Mouse (Mus musculus) urinary bladder, postnatal 36 days (tissue): ENCODE data around the gene Ldhc.
A peak's percentile ranks its signal among the peaks of the same experiment; 100 is the strongest.

Experiments used
- DNase-seq, 2 experiments: peaks; one replicate each; pipeline ENCODE4 v3.0.0; 2022; ENCODE audit warnings: low spot score in 2 of 2, mixed read lengths in 1 of 2

The Ldhc gene

GRCm38 (mm10) chr7:46916376-46916775 lies 55.4 kb downstream of the Ldhc start:
- DNase-seq: no peak

- DNase-seq: no peak
These were observed 57.8 kb downstream of the Ldhc start for GRCm38 (mm10) chr7:46918678-46919371.

GRCm38 (mm10) chr7:46919551-46920176 lies 58.7 kb downstream of the Ldhc start, which contains the start of gene Tsg101:
Gene Tsg101 (minus strand): TSS chr7:46919969.
- peak; percentile 90 to 91 for DNase-seq

- no peak for DNase-seq
These were observed 61.1 kb downstream of the Ldhc start for GRCm38 (mm10) chr7:46922075-46922474.
